Mouse (Mus musculus) stomach, postnatal 0 days (tissue): Measurements from ENCODE around the gene Ispd.

ENCODE experiments used
- CTCF ChIP-seq: IDR thresholded peaks from 2 replicates; pipeline ENCODE4 v1.5.1; 2016; ENCODE audit warnings: antibody characterized with exemption, low read depth, mild to moderate bottlenecking, moderate library complexity
- EP300 ChIP-seq: optimal IDR thresholded peaks from 2 replicates; pipeline ENCODE3; 2016; ENCODE audit warnings: antibody characterized with exemption

DNA sequence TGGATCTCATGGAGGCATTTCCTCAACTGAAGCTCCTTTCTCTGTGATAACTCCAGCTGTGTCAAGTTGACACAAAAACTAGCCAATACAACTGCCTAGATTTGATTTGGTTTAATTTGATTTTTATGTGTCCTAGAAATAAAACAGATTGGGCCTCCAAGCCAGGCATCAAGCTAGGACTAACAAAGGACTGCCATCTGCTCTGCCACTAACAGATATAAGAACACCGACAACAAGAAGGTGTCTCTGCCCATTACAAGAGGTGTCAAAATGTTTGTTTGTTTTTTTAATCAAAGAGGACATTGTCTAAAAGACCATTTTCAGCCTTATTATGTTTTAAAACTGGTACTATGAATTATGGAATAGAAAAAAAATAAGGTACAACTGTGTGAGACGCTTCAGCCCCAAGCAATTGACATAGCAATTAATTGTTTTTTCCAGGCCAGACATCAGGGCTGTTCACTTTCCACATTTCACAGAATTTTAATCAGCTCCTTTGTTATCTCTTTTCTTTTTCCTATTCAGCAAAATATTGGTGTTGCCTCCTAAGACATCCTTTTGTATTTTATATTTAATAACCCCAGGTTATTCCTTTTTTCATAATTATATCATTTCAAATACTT lies 299.7 kb downstream of the Ispd start:
- no peak for TF ChIP-seq EP300
- TF ChIP-seq CTCF = no peak
